Mouse (Mus musculus): ENCODE measurements around the gene 5430419D17Rik. TPM values are rescaled to one million over a fixed set of nuclear protein-coding genes. Genes with fewer than 3 reads are reported as not detected.

Gene 5430419D17Rik
- total RNA-seq (2017) = not detected in 3 replicates

DNA sequence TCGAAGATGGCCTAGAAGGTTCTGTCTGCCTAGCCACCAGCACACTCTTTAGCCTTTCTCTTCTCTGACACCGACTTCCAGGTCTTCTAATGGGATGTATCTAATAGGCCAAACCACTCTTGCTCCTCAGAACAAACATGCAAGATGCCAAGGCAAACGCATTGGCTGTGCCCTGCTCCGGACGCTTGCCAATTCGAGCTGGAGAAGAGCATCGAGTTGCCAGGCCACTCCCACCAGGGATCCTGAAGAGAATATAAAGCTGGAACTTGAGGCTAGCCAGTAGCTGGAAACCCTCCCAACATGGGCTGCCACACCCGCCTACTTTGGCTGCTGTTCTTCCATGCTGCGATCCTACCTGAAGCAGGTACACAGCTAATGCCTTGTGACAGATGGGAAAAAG, at the start of gene 5430419D17Rik:
5430419D17Rik (plus strand) TSS at position 282 of the 400 bp plus-strand sequence.
- no peak for ATAC-seq (replicated peaks; ENCODE audit: insufficient number of reproducible peaks, low FRiP score, low TSS enrichment, poor library complexity, severe bottlenecking)

DNA sequence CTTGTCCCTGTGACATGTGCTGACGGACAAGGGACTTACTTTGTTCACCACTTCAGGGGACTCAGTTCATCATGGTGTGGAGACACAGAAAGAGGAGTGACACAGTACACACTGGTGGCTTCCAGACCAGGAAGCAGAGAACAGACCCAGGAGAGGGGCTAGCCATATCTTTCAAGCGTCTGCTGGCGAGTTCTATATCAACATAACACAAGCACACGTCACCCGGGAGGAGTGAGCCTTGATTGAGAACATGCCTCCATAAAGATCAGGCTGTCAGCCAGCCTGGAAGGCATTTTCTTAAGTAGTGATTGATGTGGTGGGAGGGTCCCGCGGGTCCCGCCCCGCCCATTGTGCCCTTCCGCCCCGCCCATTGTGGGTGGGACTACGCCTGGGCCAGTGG, 44.2 kb upstream of the 5430419D17Rik start:
- no peak for ATAC-seq (replicated peaks; ENCODE audit: insufficient number of reproducible peaks, low FRiP score, low TSS enrichment, poor library complexity, severe bottlenecking)

DNA sequence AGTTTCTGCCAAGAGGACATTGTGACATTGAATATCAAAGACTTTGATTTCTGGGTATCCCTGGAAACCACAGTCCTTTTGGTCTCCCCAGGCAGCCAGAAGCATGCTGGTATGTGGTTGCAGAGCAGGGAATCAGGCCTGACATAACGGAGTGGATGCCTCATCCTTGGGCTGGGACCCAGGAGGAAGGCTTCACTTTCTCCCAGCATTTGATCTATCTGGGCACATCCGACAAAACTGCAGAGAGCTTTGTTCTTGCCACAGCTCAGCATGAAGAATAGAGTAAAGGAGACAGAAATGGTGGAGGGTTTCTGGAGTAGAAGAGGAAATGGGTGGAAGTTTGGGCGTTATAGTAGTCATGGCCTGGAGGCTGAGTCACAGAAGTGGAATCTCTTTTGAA, 41.0 kb upstream of the 5430419D17Rik start:
- no peak for ATAC-seq (replicated peaks; ENCODE audit: insufficient number of reproducible peaks, low FRiP score, low TSS enrichment, poor library complexity, severe bottlenecking)

DNA sequence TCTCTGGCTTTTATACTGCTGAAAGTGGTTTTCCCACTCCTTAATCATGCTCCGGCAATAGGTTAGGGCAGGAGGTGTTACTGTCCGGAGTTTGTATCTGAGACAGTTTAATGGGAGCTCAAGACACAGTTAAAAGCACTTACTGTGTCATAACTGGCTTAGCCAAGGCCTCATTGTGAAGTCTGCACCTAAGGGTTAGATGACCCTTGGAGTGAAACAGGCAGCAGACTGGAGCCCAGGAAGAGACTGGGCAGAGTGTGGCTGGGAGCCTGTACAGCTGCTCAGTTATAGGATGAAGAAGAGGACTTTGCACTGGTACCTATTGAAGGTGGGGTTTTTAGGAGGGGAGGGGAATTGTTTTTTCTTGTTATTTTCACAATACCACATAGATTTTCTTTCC, 28.0 kb upstream of the 5430419D17Rik start, which contains the start of gene 4933402N03Rik:
4933402N03Rik (minus strand) TSS at position 101 of the 400 bp plus-strand sequence.
- no peak for ATAC-seq (replicated peaks; ENCODE audit: insufficient number of reproducible peaks, low FRiP score, low TSS enrichment, poor library complexity, severe bottlenecking)

DNA sequence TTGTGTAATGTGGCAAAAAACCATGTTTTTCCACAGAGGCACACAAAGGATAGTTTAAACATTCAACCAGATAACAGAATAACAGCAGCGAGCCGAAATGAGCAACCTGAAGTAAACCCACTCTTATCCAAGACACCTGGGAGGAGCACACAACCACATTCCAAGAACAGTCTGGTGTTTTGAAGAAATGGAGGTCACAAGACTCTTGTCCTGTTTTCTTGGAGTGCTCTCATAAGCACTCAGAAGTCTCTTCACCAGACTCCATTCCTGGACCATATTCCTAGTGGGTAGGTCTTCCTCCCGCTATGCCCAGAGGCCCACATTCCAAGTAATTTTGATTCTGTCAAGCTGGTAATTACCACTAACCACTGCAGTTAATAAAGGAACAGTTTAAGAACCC, 24.0 kb upstream of the 5430419D17Rik start:
- ATAC-seq (replicated peaks; ENCODE audit: insufficient number of reproducible peaks, low FRiP score, low TSS enrichment, poor library complexity, severe bottlenecking) = no peak

DNA sequence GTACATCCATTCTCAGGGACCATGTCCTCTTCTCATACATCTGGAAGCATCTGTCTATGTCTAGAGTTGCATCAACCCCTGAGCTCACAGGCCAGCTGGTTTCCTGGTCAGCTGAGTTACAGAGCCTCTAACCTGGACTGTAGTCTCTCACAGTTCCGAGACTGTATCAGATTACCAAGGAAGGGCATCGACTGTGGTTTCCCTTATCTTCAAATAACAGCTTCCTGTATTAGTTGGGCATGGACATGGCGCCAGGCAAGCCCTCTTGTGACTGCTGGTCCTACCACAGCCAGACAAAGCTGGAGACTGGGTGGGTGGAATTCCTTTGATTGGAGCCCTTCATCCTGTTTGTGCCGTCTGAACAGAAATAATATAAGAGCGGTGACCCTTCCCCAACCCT, 21.2 kb upstream of the 5430419D17Rik start:
- no peak for ATAC-seq (replicated peaks; ENCODE audit: insufficient number of reproducible peaks, low FRiP score, low TSS enrichment, poor library complexity, severe bottlenecking)

DNA sequence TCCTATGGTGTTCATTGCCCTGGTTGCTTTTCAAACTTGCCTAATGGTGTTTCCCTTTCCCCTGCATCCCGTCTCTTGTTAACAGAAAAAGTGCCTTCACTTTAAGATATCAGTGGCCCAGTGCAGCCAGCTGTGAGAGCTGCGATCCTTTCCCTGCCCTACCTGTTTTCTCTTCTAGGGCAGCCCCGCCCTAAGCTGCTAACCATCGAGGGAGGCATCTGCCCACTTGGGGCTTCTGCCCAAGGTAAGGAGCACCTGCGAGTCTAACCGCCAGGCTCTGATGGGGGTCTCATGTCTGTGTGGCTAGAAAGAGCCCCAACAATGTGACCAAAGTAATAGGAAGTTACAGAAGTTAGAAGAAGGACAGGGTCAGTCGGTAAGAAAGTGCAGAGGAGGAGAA, 12.0 kb upstream of the 5430419D17Rik start:
- ATAC-seq (replicated peaks; ENCODE audit: insufficient number of reproducible peaks, low FRiP score, low TSS enrichment, poor library complexity, severe bottlenecking) = no peak

DNA sequence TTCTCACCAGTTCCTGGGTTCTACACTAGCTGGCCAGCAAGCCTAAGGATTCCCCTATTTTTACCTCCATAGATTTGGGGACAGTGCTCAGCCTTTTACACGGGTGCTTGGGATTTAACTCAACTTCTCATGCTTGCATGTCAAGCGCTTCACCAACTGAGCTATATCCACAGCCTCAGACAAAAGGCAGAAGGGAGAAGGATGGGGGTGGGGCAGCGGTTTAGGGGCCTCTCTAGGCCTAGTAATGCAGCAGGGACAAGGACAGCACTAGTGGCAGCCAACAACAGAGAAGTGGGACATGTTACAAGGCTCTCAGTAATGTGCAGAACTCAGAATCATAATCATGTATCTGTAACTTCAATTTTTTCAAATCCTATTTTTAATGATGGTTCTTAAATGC, 6.4 kb upstream of the 5430419D17Rik start:
- no peak for ATAC-seq (replicated peaks; ENCODE audit: insufficient number of reproducible peaks, low FRiP score, low TSS enrichment, poor library complexity, severe bottlenecking)

DNA sequence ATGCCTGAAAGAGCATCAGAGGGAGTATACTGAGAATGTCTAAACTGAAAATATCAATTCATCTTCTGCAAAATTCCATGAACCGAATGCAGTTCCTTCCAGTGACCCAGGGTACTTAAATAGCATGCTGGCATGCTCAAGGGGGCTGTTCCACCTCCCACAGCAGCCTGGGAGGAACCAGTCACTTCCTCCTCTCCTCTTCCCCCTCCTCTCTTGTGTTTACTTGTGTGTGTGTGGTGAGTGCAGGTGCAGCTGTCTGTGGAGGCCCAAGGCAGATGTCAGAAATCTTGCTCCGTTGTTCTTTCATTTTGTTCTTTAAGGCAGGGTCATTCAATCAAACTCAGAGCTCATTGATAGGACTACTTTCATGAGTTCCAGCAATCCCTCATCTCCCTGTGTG, 5.1 kb upstream of the 5430419D17Rik start:
- no peak for ATAC-seq (replicated peaks; ENCODE audit: insufficient number of reproducible peaks, low FRiP score, low TSS enrichment, poor library complexity, severe bottlenecking)

DNA sequence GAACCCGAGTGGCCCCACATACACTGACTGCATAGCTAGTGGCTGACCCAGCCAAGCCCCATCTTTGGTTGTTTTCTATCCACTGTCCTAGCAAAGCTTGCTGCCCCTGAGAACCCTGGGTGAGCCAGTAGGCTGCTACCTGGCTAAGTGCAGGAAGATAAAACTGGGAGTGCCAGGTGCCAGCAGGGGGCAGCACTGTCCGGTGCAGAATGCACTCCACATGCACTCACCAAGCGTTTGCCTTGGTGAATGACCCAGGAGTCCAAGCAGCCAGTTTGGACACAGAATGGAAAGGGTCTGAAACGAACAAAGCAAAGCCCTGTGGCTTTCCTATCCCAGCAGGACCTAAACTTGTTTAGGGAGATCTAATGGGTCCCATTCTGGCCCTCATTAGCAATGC, 8.5 kb downstream of the 5430419D17Rik start:
- no peak for ATAC-seq (replicated peaks; ENCODE audit: insufficient number of reproducible peaks, low FRiP score, low TSS enrichment, poor library complexity, severe bottlenecking)

DNA sequence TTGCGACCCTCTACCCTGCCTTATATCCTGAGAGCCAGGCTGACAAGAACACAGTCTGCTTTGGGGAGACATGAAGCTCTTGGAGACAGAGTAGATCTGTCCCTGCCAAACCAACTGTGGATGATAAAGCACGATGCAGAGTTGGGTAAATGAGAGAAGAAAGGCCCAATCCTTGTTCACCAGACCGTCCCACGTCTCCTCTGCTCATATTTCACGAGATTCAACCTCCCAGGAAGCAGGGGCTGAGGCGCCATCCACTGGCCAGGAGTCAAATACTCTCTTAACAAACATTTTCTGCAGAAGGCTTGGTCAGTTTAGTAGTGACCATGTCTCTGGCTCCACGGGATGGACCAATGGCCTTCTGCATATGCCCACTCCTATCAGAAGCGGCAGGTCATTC, 10.1 kb downstream of the 5430419D17Rik start:
- no peak for ATAC-seq (replicated peaks; ENCODE audit: insufficient number of reproducible peaks, low FRiP score, low TSS enrichment, poor library complexity, severe bottlenecking)

DNA sequence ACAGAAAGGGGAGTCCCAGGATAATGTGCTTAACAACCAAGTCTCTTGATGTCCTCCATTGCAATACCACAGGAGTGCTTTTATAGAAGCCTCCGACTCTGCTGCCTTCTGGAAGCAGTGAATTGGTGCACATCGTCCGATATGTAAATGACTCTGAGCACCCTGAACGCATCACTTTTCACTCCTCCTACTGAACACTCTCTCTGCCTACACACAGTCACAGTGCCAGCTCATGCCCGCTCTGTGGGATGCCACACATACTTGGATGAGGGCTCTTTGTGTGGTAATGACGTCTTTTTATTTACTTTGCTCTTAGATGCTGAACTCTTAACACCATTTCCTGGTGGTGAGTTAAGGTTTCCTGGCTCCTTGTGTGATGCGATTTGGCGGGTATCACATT, 12.8 kb downstream of the 5430419D17Rik start:
- no peak for ATAC-seq (replicated peaks; ENCODE audit: insufficient number of reproducible peaks, low FRiP score, low TSS enrichment, poor library complexity, severe bottlenecking)

DNA sequence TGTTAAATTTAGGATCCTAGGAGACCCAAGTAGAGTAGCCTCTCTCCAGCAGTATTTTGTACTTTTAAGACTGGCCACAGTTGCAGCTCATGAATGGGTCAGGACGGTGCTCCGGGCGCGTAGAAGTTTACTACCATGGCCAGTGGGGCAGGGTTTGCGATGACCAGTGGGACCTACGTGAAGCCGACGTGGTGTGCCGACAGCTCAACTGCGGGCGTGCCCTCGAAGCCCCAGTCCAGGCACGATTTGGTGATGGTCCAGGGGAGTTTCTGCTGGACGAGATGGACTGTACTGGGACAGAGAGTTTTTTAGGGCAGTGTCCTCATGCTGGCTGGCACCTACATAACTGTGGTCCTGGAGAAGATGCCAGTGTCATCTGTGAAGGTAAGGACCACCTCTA, 13.8 kb downstream of the 5430419D17Rik start:
- no peak for ATAC-seq (replicated peaks; ENCODE audit: insufficient number of reproducible peaks, low FRiP score, low TSS enrichment, poor library complexity, severe bottlenecking)

DNA sequence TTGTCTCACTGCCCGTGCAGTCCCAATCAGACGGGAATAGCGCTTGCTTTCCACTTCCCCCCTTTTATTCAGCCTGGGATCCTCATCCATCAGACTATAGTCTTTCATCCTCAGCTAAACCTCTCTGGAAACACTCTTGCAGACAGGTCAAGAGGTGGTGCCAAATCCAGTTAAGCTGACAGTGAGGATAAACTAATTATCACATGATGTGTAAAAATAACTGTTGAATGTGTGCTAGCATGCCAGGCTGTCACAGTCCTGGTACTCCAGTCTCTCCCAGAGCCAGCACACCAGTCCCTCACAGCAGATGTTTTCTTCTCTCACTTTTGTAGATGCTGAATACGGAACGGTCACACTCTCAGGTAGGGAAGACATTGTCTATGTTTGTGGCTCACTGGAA, 48.9 kb downstream of the 5430419D17Rik start:
- ATAC-seq (replicated peaks; ENCODE audit: insufficient number of reproducible peaks, low FRiP score, low TSS enrichment, poor library complexity, severe bottlenecking) = no peak

DNA sequence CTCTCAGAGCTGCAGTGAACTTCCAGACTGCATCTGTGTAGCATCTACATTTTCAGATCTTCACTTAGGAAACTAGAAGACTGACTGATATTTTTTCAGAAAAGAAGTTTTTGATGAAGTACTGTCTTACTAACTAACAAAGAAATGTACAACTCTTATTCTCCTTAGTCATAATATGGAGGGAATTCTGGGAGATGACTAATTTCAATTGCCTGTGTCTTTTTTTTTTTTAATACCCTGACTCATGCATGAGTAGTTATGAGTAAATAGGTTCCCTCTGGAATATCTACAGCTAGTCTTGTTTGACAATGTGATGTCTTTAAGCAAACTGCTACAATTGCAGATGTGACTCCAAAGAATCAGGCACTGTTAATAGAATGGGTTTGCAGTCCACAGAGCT, 61.9 kb downstream of the 5430419D17Rik start:
- no peak for ATAC-seq (replicated peaks; ENCODE audit: insufficient number of reproducible peaks, low FRiP score, low TSS enrichment, poor library complexity, severe bottlenecking)

DNA sequence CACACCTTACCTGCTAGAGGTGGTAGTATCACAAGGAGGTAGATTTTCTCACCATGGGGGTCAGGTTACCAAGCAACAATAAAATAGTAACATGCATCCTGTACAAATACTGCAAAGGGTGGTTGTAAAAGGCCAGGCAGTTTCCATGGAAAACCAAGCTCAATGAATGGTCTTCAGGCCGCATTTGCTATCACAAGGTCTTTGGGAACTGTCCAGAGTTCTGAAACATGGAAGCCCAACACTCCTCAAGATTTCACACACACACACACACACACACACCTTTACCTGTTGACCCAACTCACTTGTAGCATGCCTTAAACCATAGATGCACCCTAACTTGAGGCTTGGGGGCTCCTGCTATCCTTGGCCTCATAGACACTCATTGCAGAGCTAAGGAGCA, 70.8 kb downstream of the 5430419D17Rik start:
- ATAC-seq (replicated peaks; ENCODE audit: insufficient number of reproducible peaks, low FRiP score, low TSS enrichment, poor library complexity, severe bottlenecking) = no peak

DNA sequence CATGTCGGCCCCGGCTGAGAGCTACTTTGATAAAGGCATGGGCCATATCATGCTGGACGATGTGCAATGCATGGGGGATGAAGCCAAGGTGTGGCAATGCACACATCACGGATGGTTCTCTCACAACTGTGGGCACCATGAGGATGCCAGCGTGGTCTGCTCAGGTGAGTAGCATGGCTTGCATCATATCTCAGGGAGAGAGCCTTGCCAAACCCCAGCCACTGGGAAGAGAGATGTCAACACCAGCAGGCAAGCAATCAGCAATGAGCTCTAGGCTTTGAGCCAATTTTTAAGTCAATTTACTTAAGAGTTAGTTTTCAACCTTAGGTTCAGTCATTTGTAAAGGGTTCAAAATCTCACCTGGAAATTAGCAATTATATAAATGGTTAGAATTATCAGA, 82.6 kb downstream of the 5430419D17Rik start:
- no peak for ATAC-seq (replicated peaks; ENCODE audit: insufficient number of reproducible peaks, low FRiP score, low TSS enrichment, poor library complexity, severe bottlenecking)

DNA sequence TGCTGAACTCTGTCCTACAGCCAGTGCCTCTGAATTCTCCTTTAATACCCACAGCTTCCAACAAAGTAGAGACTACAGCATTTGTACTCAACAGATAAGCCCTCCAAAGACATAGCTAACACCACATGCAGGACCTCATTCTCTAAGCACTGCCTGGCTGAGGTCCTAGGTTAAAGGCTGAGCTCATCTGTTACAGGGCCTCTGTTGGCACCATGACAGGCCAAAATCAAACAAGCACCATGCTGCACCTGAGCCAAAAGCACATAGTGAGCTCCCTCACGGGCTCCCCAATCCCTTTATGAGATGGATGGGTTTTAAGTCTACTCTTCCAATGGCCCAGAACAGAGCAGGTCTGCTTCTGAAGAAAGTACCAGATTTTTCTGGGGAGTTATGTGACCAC, 83.1 kb downstream of the 5430419D17Rik start:
- ATAC-seq (replicated peaks; ENCODE audit: insufficient number of reproducible peaks, low FRiP score, low TSS enrichment, poor library complexity, severe bottlenecking) = no peak

DNA sequence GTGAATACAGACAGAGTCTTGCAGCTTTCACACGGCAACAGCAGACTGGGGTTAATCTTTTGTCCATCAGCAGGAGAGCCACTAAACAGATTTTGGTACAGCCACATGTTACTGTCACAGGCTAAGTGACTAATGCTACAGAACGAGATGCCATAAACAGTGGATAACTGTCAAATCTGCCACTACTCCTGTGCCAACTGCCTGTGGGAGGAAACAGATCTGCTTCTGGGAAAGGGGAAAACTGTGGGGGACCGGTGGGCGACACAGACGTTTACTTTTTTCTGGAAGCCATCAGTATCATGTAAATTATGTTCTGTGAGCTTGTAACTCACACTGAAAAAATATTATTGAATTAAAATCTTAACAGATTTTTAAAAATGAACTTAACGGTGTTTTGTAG, 86.7 kb downstream of the 5430419D17Rik start:
- ATAC-seq (replicated peaks; ENCODE audit: insufficient number of reproducible peaks, low FRiP score, low TSS enrichment, poor library complexity, severe bottlenecking) = no peak

DNA sequence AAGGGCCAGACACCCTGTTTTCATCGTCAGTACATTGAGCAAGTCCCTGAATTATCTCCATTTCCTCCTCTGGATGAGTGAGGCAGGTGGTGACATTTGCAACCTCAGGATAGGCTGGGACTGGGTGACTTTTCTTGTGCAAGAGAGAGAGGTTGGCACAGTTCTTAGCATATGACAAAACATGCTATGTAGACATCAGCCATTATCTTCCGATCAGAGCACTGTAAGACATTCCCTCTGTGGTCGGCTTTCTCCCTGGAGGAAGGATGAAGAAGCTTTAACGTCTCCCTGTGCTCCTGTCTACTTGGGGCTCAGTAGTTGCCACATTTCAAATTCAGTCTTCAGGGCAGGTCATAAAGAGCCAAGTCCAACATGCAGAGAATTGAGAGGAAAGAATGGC, 90.0 kb downstream of the 5430419D17Rik start:
- ATAC-seq (replicated peaks; ENCODE audit: insufficient number of reproducible peaks, low FRiP score, low TSS enrichment, poor library complexity, severe bottlenecking) = no peak

DNA sequence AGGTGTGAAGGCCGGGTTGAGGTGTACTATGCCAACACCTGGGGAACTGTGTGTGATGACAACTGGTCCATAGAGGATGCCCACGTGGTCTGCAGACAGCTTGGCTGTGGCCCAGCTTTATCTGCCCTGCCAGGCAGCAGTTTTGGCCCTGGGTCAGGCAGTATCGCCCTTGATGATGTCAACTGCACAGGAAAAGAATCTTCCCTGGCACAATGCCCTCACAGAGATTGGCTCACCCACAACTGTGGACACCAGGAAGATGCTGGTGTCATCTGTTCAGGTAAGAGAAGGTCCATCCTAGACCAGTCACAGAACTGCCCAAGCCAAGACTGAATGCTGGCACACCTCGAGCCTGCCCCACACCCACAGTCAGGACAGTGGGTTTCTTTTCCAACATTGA, 91.6 kb downstream of the 5430419D17Rik start:
- ATAC-seq (replicated peaks; ENCODE audit: insufficient number of reproducible peaks, low FRiP score, low TSS enrichment, poor library complexity, severe bottlenecking) = no peak
